Mouse (Mus musculus) gastrocnemius, adult 18-20 months (tissue): ENCODE results near the gene Cfap73. TPM values are rescaled to one million over a fixed set of nuclear protein-coding genes. Genes with fewer than 3 reads are reported as not detected.

Source experiments
- DNase-seq: peaks from one replicate; pipeline ENCODE4 v3.0.0; 2021; ENCODE audit warnings: low spot score
- long read RNA-seq, 2 experiments: library from polyadenylated mRNA; stranded (forward); transcript quantifications; one replicate each; pipeline ENCODE4 v2.0.0; 2021
- total RNA-seq, 2 experiments: library from RNA; stranded (reverse); gene quantifications; 2 replicates each; pipeline ENCODE4 v1.2.3; 2021

Cfap73 gene
- not detected for total RNA-seq
- long read RNA-seq, experiment 1: 0 reads
- long read RNA-seq, experiment 2: 0 reads

GRCm38 (mm10) chr5:120634131-120634530 lies at the start of gene Cfap73:
Gene Cfap73 (minus strand): TSS chr5:120634235.
- no peak for DNase-seq

GRCm38 (mm10) chr5:120682982-120683771 lies 49.1 kb upstream of the Cfap73 start:
- DNase-seq: no peak

- no peak for DNase-seq
These were observed 46.9 kb upstream of the Cfap73 start for GRCm38 (mm10) chr5:120680918-120681317.

GRCm38 (mm10) chr5:120679676-120680555 lies 45.9 kb upstream of the Cfap73 start:
- DNase-seq: peak; percentile 29

- no peak for DNase-seq
These were observed 43.5 kb upstream of the Cfap73 start for GRCm38 (mm10) chr5:120677516-120677915.

DNA sequence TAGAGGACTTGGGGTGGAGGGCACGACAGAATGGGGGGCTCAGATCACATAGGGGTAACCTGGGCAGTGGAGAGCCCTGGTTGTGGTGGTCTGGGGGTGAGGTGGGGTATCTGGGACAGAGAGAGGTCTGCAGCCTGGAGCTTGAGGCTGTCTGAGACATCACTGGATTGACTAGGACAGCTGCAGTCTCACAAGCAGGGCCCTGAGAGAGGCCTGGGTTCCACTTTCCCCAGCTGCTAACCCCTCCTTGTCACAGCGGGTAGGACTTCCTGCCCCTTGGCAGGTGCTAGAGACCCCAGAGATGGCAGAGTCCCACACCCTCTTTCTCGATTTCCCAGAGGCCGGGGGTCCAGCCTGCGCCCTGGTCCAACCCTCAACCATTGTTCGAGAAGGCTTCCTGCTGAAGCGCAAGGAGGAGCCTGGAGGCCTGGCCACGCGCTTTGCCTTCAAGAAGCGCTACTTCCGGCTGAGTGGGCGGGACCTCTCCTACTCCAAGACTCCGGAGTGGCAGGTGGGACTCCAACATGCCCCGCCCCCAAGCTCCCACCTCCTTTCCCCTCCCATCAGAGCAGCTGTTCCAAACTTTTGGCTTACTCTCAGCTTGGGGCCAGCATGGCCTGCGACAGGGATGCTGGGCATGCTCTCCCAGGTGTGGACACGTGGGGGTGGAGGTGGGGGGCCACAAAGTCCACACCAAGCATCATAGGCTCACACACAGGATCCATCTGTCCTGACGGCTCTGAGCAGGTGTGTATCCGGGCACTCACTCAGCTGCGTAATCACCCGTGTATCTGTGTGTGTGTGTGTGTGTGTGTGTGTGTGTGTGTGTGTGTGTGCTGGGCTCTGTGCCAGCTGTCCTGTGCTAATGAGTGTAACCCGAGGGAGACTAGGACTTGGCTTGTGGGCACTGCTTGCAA lies 40.5 kb upstream of the Cfap73 start:
- DNase-seq: no peak

- peak; percentile 48 for DNase-seq
These were observed 39.6 kb upstream of the Cfap73 start for GRCm38 (mm10) chr5:120673626-120674025.

DNA sequence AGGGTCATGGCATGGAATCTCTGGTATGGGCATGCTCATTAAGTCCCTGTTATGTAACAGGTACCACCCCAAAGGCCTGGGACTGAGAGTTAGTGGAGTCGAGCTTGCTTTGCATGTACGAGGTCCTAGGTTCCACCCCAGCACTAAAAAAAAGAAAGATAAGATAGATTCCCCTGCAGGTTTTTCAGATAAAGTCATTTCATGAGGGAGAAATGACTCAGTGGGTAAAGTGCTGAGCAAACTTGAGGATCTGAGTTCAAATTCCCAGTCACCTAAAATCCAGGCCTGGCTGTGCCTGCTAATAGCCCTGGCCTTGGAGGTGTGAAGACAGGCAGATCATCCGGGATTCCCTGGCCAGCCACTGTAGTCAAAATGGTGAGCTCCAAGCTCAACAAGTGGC lies 37.8 kb upstream of the Cfap73 start:
- no peak for DNase-seq

DNA sequence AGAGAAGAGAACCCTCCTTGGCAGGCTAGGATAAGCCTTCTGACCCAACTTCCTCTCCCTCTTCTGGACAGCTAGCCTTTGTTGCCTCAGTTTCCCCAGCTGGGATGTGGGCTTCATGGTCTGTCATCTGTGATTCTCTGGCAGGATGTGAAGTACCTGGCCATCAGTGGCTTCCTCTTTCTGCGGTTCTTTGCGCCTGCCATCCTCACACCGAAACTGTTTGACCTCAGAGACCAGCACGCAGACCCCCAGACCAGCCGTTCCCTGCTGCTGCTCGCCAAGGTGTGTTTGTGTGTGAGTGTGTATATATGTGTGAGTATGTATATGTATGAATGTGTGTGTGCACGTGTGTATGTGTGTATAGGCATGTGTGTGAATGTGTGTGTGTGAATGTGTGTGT lies 36.1 kb upstream of the Cfap73 start:
- no peak for DNase-seq

DNA sequence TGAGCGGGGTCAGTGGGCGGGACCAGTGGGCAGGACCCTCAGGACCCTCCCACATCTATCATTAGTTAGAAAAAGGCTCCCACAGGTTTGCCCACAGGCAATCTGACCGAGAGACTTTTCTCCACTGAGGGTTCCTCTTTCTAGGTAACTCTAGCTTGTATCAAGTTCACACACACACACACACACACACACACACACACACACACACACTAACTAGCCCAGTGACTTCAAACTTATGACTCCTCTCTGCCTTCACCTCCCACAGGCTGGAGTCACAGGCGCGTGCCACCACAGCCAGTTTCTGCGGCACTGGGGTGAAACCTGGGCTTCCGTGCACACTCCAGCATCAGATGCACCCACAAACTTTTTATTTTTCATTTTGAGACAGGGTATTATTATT lies 34.7 kb upstream of the Cfap73 start:
- DNase-seq: no peak

DNA sequence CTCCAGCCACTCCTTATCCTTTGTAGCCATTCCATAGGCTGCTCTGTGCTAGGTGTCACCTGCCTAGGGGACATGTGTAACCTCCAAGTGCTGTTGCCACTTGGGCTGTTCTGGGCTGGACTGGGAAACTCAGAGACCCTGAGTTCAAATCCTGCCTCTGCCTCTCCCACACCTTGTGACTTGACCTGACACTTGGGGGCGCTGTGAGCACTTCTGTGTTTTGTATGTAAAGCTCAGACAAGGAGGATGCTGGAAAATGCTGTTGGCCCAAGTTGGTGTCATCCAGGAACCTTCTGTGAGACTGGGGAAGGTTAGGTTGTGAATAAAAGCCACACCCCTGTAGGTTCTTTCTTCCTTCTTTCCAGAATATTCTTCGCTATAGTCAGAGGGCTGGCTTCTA lies 30.9 kb upstream of the Cfap73 start:
- no peak for DNase-seq

DNA sequence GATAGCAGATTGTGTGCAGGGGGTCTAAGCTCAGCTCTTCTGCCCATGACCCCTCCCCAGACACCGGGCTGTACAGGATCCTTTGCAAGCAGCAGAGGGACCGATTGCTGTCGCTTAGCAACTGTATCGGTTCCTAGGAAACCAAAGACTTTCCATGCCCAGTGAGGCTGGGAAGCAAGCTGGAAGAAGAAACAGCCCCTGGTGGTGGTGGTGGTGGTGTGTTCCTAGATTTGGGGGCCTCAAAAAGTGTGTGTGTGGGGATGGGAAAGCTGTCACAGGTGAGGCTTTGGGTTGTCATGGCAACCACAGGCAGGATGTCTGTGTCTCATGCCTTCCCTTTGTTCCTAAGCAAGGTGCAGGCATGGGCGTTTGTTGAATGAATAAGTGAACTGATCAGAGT lies 26.8 kb upstream of the Cfap73 start:
- DNase-seq: no peak

- no peak for DNase-seq
These were observed 22.3 kb upstream of the Cfap73 start for GRCm38 (mm10) chr5:120656281-120656751.

GRCm38 (mm10) chr5:120653873-120654272 lies 19.8 kb upstream of the Cfap73 start:
- DNase-seq: no peak

GRCm38 (mm10) chr5:120652915-120653701 lies 19.1 kb upstream of the Cfap73 start:
- DNase-seq: no peak

DNA sequence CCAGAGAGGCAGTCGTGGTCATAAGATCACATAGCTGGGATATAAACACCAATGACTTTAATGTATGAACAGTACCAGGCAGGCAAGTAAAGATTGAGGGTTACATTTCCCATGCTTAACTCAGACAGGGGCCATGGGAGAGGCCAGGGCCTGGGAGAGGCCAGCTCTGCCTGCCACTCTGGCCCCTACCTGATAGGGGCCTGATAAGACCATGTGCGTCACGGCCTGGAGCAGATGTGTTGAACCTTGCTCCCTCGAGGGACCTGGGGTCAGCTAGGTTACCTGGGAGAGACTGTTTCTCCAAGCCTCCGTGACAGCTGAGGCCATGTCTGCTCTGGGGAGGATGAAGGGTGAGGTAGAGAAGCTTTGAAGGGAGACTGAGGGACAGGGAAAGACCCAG lies 17.2 kb upstream of the Cfap73 start:
- DNase-seq: no peak

DNA sequence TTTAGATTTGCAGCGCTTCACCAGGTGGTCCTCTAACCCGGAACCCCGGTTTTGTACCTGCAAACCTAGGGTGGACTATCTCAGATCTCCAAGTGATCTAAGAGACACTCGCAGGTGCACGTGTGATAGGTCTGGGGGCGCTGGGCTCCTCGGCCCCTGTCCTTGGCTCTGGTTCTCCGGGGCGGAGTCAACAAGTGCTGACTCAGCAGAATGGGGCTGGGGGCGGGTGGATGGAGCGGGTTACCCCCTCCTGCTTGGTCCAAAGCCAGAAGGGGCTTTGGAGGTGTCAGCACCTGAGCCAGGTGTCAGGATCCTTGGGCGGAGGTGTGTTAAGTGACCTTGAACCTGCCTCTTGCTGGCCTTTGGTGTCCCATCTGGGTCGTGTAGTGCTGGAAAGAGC lies 15.9 kb upstream of the Cfap73 start:
- no peak for DNase-seq

DNA sequence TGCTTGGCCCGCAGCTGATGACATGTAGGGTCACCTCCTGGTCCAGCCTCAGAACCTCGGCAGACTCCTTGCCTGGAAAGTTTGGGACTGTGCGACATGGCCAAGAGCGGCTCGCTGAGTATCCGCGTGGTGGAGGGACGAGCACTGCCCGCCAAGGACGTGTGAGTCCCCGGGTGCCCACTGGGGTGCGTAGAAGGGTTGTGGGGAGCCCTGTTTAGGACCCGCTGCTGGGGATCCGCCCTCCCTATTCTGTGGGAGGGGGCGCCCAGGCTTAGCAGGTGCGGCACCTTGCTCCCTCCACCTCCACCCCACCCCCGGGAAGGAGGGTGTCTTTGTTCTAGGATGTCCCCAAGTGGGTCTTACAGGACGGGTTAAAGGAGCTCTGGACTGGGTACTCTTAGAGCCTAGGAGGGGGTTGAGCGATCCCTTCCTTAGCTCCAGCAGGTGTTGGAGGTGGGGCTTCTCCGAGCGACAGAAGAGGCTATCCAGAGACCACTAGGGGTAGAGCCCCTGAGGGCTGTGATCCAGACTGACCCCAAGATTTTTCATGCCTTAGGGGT lies 15.4 kb upstream of the Cfap73 start:
- no peak for DNase-seq

DNA sequence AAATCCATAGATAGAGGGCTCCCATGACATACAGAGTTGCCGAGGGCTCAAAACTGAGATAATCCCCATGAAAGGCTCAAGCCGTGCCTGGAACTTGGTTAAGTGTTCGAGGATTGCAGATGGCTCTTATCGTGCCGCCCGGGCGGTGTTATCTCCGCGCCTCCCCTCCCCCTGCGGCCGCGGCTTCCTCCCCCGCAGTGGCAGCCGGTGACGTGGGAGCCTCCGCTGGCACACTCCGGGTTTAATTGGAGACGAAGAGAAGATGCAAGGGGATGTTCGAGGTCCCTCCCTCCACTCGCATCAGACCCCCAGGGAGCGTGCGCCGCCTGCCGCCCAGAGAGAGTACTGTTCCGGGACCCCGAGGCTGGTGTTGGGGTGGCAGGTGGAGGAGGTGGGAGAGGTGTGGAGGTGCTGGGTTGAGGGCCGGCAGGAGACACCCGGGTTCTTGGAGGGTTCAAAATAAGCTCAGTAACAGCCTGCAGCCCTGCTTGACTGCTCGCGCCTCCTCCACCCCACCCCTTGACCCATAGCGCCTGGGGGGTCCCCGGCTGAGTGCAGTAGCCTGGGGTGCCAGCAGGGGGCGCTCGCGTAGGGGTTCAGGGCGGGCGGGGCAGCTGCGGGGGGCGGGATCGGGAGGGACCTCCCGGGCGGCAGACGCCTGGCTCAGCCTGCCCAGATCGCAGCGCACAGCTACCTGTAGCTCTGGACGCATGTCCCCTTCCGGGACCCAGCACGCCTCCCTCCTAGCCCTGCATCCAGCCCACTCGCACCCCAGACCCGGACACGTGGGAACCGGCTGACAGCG lies 14.7 kb upstream of the Cfap73 start, which contains the start of gene Rasal1:
Rasal1 (plus strand) TSS at position 244 of the 805 bp plus-strand sequence.
- DNase-seq: no peak
